Mouse (Mus musculus): ENCODE measurements at regions not wholly inside any gene's neighbourhood (a gene's known extent, or its start where the extent isn't known, plus 50 kb on each side); places are given as distances from the start of the nearest gene placed in this dataset.
"Not testable (repeated sequence)": the region's sequence is repeated elsewhere in the genome, so short reads cannot be mapped to it uniquely, and the experiment has no call there.

DNA sequence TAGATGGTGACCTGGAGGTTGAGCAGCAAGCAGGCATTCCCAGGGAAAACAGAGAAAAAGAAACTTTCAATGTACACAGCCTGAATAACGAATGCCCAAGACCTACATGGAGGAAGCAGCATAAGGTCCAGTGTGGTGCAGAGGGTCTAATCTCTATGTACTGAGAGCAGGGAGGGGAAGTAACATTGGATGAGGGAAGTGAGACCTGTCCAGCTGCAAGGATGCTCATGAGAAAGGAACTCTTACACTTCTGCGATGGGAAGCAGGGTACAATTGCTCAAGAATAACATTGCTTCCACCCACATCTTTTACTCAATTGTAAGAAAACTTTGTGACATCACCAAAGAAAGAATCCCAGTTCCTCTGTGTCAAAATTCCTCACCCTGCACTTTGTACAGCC is 419.8 kb upstream of the Id2 start:
- Histone ChIP-seq H3K27me3 (no peaks in the 10 kb centered on the region), H3K36me3 (no peaks in the 10 kb centered on the region), H3K4me2 (no peak overlapping the region), H3K9ac (no peak overlapping the region), H3K4me1 (replicated peaks) (no peaks in the 10 kb centered on the region), H3K9me3 (replicated peaks) (no peaks in the 10 kb centered on the region), H3K4me3 (no peak overlapping the region), H3K27ac (no peak overlapping the region)
- WGBS: 60% methylated on average over 2 of the region's 2 CpGs
- ATAC-seq (replicated peaks; ENCODE audit: insufficient number of reproducible peaks, insufficient read depth, low FRiP score, low read depth): no peak

DNA sequence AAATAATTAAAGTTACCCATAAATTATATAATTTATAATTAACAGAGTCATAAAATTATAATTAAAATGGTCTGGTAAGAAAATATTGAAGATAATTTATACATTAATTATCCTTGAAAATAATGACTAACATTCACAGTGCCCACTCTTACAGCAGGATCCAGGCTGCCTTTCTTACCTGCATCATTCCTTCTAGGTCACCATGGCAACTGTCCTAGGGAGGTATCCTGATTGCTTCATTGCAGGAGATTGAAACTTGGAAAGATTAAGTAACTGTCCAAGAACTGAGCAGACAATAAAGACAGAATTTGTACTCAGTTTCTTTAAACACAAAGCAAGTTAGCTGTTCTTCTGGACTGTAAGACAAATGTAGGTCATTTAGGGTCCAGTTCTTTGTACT is 416.7 kb upstream of the Id2 start:
- Histone ChIP-seq H3K4me3 (no peak overlapping the region), H3K4me2 (no peak overlapping the region), H3K9me3 (replicated peaks) (no peaks in the 10 kb centered on the region), H3K4me1 (replicated peaks) (no peaks in the 10 kb centered on the region), H3K36me3 (no peaks in the 10 kb centered on the region), H3K27ac (no peak overlapping the region), H3K9ac (no peak overlapping the region), H3K27me3 (no peaks in the 10 kb centered on the region)
- no peak for ATAC-seq (replicated peaks; ENCODE audit: insufficient number of reproducible peaks, insufficient read depth, low FRiP score, low read depth)

DNA sequence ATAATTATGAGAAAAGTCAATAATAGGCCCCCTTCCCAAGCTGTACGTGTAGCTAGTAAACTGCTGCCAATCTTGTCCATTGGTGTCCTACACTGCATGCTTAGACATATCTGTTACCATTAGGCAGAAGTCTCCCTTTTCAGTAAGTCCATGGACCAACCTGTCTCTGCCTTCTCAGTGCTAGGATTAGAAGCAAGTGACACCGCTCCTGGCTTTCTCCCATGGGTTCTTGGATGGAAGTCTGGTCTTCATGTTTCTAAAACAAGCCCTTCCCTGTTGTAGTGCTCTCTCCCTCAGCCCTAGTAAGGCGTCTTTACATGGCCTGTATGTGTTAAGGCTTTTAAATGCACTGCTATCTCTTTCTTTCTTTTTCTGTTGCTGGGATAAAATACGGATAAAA is 412.7 kb upstream of the Id2 start:
- Histone ChIP-seq H3K4me1 (replicated peaks) (no peaks in the 10 kb centered on the region), H3K4me3 (no peak overlapping the region), H3K27ac (no peak overlapping the region), H3K36me3 (no peaks in the 10 kb centered on the region), H3K4me2 (no peak overlapping the region), H3K9me3 (replicated peaks) (no peaks in the 10 kb centered on the region), H3K9ac (no peak overlapping the region), H3K27me3 (no peaks in the 10 kb centered on the region)
- no peak for ATAC-seq (replicated peaks; ENCODE audit: insufficient number of reproducible peaks, insufficient read depth, low FRiP score, low read depth)
- 76% methylated on average over 4 of the region's 4 CpGs for WGBS

DNA sequence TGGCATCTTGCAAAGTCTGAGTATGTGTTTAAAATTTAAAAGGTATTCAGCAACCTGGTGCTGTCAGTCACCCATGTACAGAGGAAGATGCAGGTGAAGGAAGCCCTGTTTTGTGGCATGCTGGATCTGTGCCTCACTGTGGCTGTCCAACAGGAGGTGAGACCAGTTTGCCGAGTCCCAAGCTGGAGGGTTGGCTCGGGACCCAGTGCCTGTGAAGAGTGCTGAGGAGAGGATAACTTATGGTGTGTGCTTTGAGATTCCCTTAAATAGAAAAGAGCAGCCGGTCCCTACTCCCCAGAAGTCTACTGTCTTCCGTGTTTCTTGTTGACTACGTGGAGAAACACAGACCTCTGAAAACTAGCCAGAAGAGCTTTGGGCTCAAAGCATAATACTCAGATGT is 396.3 kb upstream of the Id2 start:
- no peaks in the 10 kb centered on the region for H3K9me3 ChIP-seq (replicated peaks)
- no peak overlapping the region for H3K4me3 ChIP-seq
- 73% methylated on average over 5 of the region's 5 CpGs for WGBS
- no peaks in the 10 kb centered on the region for H3K27me3 ChIP-seq
- no peaks in the 10 kb centered on the region for H3K36me3 ChIP-seq
- no peak overlapping the region for H3K4me2 ChIP-seq
- H3K4me1 ChIP-seq (replicated peaks): peaks cover 4% of the 10 kb centered on the region
- no peak overlapping the region for H3K9ac ChIP-seq
- ATAC-seq (replicated peaks; ENCODE audit: insufficient number of reproducible peaks, insufficient read depth, low FRiP score, low read depth): no peak
- no peak overlapping the region for H3K27ac ChIP-seq

DNA sequence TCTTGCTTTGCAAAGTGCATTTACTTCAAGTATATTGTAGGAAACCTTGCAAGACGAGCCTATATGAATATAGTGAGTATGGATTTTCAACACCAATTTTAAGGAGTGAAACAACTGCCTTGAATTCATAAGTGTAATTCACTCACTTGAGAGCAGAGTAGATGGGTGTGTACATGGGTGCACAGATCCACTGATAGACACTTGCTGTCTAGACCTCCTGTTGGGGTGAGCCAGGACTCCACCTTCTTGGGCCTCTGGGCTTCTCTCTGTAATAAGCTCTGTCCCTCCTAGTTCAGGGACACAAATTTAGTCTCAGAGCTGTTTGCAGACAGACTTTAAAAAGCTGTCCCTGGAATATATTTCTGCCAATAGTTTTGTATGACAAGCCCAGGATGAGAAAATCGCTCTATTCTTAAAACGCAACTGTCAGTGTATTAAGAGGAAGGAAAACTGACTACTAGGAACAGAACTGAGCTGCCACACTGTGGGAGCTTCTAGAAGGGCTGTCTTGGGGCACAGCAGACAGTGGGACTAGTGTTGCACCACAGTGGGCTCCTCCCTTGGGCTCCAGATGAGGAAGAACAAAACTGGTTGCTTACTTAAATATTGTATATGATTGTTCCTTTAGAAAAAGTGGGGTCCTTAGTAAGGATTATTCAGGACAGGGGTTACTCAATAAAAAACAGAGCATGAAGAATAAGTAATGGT is 395.7 kb upstream of the Id2 start:
- Histone ChIP-seq H3K4me2 (no peak overlapping the region), H3K4me1 (replicated peaks) (peaks cover 4% of the 10 kb centered on the region), H3K36me3 (no peaks in the 10 kb centered on the region), H3K4me3 (no peak overlapping the region), H3K9me3 (replicated peaks) (no peaks in the 10 kb centered on the region), H3K27ac (no peak overlapping the region), H3K27me3 (no peaks in the 10 kb centered on the region), H3K9ac (no peak overlapping the region)
- 87% methylated on average over 3 of the region's 3 CpGs for WGBS
- no peak for ATAC-seq (replicated peaks; ENCODE audit: insufficient number of reproducible peaks, insufficient read depth, low FRiP score, low read depth)

DNA sequence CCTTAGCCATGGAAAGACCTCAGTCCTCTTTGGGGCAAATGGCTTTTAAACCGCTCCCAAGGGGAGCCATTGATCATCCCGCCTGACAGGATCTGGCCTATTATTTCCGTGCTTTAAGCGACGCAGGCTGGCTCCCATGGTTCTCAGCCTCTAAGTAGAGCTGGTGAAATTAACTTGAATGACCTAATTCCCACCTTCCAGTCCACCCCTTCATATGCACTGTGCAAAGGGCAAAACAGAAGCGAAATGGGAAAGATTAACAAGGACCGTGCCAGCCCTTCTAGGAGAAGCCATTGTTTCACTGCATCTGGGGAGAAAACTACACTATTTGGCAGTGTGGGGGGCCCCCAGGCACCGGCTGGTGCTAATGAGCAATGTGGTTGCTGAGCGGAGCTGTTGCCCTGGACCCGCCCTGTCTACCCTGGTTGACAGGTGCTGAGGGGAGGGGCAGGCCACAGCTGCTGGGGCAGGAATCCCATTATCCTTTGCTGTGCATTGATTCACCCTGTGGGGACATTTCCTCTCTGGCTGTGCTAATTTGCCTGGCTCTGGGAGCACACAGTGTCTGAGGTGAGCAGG is 378.3 kb upstream of the Id2 start:
- H3K27me3 ChIP-seq: no peaks in the 10 kb centered on the region
- H3K36me3 ChIP-seq: no peaks in the 10 kb centered on the region
- no peak overlapping the region for H3K4me2 ChIP-seq
- no peaks in the 10 kb centered on the region for H3K4me1 ChIP-seq (replicated peaks)
- no peak overlapping the region for H3K4me3 ChIP-seq
- no peak for ATAC-seq (replicated peaks; ENCODE audit: insufficient number of reproducible peaks, insufficient read depth, low FRiP score, low read depth)
- no peak overlapping the region for H3K9ac ChIP-seq
- H3K9me3 ChIP-seq (replicated peaks): no peaks in the 10 kb centered on the region
- no peak overlapping the region for H3K27ac ChIP-seq
- 42% methylated on average over 10 of the region's 10 CpGs for WGBS

DNA sequence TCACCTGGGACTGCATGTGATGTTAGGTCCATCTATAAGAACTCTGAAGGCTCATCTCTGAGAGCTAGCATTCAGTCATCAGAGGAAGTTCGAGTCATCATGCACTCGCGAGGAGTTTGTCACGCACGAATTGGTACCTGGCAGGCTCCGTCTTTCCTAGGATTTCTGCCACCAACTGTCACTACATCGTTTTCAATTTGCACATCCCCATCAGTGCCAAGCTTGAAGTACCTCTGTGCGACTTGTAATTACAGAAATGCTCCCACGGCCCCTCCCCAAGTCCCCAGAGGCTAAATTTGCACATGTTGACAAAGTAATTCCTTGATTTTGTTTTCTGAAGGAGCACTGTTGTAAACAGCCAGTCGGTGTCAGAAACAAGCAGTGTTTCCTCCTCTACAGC is 372.2 kb upstream of the Id2 start:
- no peaks in the 10 kb centered on the region for H3K27me3 ChIP-seq
- peaks cover 8% of the 10 kb centered on the region for H3K4me1 ChIP-seq (replicated peaks)
- no peak overlapping the region for H3K27ac ChIP-seq
- no peaks in the 10 kb centered on the region for H3K36me3 ChIP-seq
- WGBS: 86% methylated on average over 10 of the region's 10 CpGs
- H3K4me3 ChIP-seq: no peak overlapping the region
- H3K4me2 ChIP-seq: no peak overlapping the region
- no peaks in the 10 kb centered on the region for H3K9me3 ChIP-seq (replicated peaks)
- no peak for ATAC-seq (replicated peaks; ENCODE audit: insufficient number of reproducible peaks, insufficient read depth, low FRiP score, low read depth)
- H3K9ac ChIP-seq: no peak overlapping the region

DNA sequence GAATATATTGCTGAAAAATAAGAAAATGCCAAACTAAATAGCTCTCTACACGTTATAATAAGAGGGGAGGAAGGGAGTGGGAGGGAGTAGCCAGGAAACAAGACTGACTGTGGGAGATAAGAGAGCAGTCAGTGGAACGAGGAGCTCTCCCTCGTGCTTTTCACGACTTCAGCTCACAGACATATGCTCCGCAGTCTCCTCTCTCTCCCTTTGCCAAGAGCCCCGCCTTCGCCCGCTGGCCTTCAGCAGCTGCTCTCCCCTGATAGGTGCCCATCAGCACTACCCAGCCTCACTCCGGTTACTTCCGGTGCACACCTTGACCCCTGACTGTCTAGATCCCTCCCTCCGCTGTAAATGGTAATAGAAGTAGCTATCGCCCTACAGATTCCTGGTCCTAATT is 370.8 kb upstream of the Id2 start:
- Histone ChIP-seq H3K4me2 (peak overlapping the region; percentile 45), H3K36me3 (no peaks in the 10 kb centered on the region), H3K9me3 (replicated peaks) (no peaks in the 10 kb centered on the region), H3K9ac (no peak overlapping the region), H3K4me1 (replicated peaks) (peaks cover 8% of the 10 kb centered on the region), H3K4me3 (no peak overlapping the region), H3K27ac (no peak overlapping the region), H3K27me3 (no peaks in the 10 kb centered on the region)
- WGBS: 24% methylated on average over 12 of the region's 12 CpGs
- ATAC-seq (replicated peaks; ENCODE audit: insufficient number of reproducible peaks, insufficient read depth, low FRiP score, low read depth): no peak

DNA sequence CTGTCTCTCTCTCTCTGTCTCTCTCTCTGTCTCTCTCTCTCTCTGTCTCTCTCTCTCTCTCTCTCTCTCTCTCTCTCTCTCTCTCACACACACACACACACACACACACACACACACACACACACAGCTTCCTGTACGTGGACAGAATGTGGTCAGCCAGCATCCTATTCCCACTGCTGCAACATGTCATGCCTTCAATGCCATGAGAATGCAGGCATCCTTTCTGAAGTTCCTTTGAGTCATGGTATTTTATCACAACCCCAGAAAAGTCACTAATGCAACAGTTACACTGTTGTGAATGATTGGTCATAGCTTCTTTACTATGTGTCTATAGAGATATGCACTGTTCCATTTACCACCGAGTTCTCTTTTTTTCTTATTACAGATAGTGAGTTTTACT is 365.8 kb upstream of the Id2 start:
- WGBS: 52% methylated on average over 2 of the region's 2 CpGs
- not testable (repeated sequence) for H3K9ac ChIP-seq; H3K4me1 ChIP-seq (replicated peaks); H3K4me2 ChIP-seq; H3K36me3 ChIP-seq; H3K9me3 ChIP-seq (replicated peaks); H3K27me3 ChIP-seq; ATAC-seq (replicated peaks; ENCODE audit: insufficient number of reproducible peaks, insufficient read depth, low FRiP score, low read depth); H3K4me3 ChIP-seq; H3K27ac ChIP-seq

DNA sequence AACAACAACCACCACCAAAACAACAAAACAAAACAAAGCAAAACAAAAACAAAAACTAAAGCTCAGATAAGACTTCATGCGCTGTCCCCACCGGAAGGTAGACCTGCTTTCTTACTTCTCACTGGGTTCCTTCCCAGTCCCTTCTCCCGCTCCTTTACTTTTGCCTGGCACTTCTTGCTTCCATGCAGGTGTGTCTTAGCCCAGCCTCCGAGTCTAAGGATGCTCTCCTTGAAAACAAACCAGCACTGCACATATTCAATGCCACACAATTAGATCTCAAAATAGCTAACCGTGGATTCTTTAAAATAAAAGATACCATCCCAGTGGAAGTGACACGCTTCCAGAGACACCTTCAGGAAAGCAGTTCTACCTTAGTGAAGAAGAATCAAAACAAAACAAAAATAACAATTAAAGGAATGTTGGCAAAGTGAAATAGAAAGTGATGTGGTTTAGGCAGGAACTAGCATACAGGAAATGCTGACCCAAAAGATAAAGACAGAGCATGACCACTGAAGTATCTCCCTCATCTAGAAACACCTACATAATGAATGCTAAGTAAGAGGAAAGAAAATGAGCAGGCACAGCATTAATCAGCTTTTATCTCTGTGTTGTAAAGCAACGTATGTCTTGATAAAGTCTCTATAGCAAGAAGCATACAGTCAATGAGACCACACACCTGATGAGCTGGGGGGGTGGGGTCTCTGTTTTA is 358.5 kb upstream of the Id2 start:
- no peak overlapping the region for H3K4me3 ChIP-seq
- 81% methylated on average over 7 of the region's 7 CpGs for WGBS
- no peak for ATAC-seq (replicated peaks; ENCODE audit: insufficient number of reproducible peaks, insufficient read depth, low FRiP score, low read depth)

DNA sequence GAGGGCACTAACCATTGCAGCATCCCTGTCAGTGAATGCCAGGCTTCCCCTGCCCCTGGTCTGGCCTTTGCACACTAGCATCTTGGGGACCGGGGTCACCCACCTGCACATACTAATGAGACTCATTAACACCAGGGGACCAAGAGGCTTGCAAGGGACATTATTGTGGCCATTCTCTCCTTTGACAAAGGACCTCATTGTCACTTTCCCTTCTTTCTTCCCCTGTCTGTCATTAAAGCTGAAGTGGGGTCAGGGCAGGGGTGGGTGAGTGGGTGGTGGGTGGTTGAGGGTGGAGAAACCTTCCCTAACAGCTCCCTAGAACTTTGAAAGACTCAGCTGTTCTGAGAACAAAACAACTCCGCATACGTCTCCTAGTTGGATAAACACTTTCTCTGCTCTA is 356.4 kb upstream of the Id2 start:
- 77% methylated on average over 3 of the region's 3 CpGs for WGBS
- no peak overlapping the region for H3K4me2 ChIP-seq
- no peaks in the 10 kb centered on the region for H3K9me3 ChIP-seq (replicated peaks)
- H3K36me3 ChIP-seq: no peaks in the 10 kb centered on the region
- H3K27ac ChIP-seq: no peak overlapping the region
- H3K4me3 ChIP-seq: no peak overlapping the region
- H3K27me3 ChIP-seq: no peaks in the 10 kb centered on the region
- no peak for ATAC-seq (replicated peaks; ENCODE audit: insufficient number of reproducible peaks, insufficient read depth, low FRiP score, low read depth)
- H3K9ac ChIP-seq: no peak overlapping the region
- H3K4me1 ChIP-seq (replicated peaks): no peaks in the 10 kb centered on the region; the same call in 1 of the 2 replicates

More for the DNA sequence above, 358.5 kb upstream of the Id2 start:
- Histone ChIP-seq H3K27me3 (no peaks in the 10 kb centered on the region), H3K4me1 (replicated peaks) (no peaks in the 10 kb centered on the region; the same call in 1 of the 2 replicates), H3K36me3 (no peaks in the 10 kb centered on the region), H3K27ac (no peak overlapping the region), H3K9me3 (replicated peaks) (no peaks in the 10 kb centered on the region), H3K4me2 (no peak overlapping the region), H3K9ac (no peak overlapping the region)

DNA sequence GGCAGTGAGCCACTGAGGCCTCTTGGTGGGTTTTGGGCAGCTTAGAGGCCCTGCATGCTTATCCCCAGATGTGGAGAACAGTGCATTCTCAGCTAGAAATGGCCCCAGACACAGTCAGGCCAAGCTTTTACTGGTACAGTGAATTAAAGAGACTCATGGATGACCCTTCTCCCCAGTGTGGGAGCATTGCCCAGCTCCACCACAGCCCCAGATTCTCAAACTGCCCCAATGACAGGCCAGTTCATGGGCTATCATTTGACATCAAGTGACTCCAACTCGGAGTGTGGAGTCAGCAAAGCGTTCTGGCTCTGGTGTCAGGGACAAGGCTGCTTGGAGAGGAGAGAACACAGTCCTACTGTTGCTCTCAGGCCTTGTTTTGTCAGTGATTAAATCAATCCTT is 354.2 kb upstream of the Id2 start:
- ATAC-seq (replicated peaks; ENCODE audit: insufficient number of reproducible peaks, insufficient read depth, low FRiP score, low read depth): no peak
- WGBS: 73% methylated on average over 2 of the region's 2 CpGs
- no peaks in the 10 kb centered on the region; the same call in 1 of the 2 replicates for H3K4me1 ChIP-seq (replicated peaks)
- no peaks in the 10 kb centered on the region for H3K9me3 ChIP-seq (replicated peaks)
- no peaks in the 10 kb centered on the region for H3K27me3 ChIP-seq
- H3K36me3 ChIP-seq: no peaks in the 10 kb centered on the region
- no peak overlapping the region for H3K27ac ChIP-seq
- no peak overlapping the region for H3K9ac ChIP-seq
- no peak overlapping the region for H3K4me2 ChIP-seq
- no peak overlapping the region for H3K4me3 ChIP-seq
